Mouse (Mus musculus): Measurements from ENCODE around the gene Prkce. TPM values are rescaled to one million over a fixed set of nuclear protein-coding genes. Genes with fewer than 3 reads are reported as not detected.

Gene Prkce
- polyA plus RNA-seq (2012; rRNA removed; ENCODE audit: low replicate concordance), result 1.5 and 1.7 TPM in 2 replicates

DNA sequence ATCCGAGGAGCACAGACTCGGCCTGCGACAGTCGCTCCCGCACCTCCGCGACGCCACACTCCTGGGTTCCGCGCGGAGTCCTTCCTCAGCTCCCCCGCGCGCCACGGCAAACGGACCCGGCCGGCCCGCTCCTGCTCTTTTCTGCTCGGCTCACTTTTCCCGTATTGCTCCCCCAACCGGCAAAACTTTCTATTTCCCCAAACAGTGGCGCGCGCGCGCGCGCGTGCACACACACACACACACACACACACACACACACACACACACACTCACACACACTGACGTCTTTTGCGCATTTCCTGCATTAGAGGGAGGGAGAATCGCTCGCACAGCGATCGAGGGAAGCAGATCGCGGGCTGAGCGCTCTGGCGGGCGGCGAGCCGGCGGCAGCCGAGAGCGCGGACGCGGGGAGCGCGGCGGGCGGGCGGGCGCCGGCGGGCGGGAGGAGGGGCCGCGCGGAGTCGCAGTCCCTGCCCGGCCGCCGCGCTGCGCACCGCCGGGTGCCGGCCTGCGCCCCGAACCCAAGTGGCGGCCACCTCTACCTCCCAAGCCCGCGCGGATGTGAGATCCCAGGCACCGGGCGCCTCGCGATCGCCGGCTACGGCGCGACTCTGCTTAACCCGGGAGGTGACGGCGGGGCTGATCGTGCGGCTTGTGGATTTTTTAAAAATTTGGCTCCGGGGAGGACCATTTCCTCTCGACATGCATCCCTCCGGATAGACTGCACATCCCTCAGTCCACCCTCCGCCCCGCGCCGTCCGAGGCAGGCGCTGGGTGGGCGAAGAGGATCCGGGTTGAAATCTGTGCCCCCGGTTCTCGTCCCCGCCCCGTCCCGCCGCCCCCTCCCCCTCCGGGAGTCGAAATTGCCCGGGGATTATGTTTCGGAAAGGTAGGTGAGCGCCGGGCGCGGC is at the start of gene Prkce:
TSS of gene Prkce (plus strand) at position 466 of the 911 bp plus-strand sequence.

DNA sequence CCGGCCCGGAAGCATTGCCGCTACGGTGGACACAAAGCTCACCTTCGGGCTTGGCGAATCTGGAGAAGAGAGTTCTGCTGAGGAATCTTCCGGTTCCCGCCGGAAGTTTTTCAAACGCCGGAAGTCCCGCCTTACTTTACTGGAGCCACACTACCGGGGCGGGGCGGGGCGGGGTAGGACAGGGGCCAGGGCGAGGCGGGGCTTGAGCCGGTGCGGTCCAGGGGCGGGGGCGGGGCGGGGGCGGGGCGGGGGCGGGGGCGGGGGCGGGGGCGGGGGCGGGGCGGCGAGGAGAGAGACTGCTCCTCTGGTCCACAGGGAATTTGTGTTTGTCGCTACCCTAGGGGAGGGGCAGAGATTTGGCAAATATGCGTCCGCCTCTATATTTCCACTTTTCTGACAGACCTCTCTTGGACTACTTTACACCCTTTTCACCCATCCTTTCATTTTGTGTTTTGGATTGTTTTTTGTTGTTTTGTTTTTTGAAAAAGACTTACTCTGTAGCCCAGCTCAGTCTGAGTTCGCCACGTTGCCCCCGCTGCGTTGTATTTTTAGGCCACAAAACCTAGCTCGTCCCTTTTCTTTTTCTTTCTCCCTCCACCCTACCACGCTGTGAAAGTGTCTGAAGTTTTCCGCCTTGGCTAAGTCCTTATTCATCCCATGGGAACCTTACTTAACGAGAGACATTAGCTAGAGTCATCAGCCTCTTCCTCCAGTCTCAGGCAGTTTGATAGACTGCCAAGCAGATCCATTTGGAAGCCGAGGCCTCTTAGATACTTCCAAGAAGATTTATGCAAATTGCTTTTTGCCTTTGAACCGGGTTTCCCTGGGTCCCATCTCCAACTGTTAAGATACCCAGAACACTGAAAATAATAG is 22.3 kb upstream of the Prkce start, which contains the start of gene Srbd1:
TSS of gene Srbd1 (minus strand) at position 97 of the 873 bp plus-strand sequence.

GRCm38 (mm10) chr17:86505183-86505631 is 337.6 kb downstream of the Prkce start, which contains the start of gene Gm10309:
Gene Gm10309, minus strand, starts transcription at chr17:86505232.

Other genes with a start within 250 kb of the Prkce start
- gene Srbd1, start 22.6 kb upstream of the Prkce start, polyA plus RNA-seq (2012; rRNA removed; ENCODE audit: low replicate concordance), result 0.40 and 0.85 TPM in 2 replicates